Mouse (Mus musculus) embryonic stem cell, embryonic (primary cell): ENCODE data around the gene B4galnt2.

Experiments used
- CTCF ChIA-PET, 4 experiments: fragments of 300-600 bp in 2 of 4; fragments of 350-600 bp in 2 of 4; sonication (Branson Sonifier 250); formaldehyde crosslinking; loops; one replicate each; lab custom pipeline; 2022; ENCODE audit warnings: inconsistent platforms in 2 of 4; lab: Charles Lee
- POLR2A ChIA-PET, 4 experiments: fragments of 300-600 bp in 2 of 4; fragments of 350-600 bp in 2 of 4; sonication (Branson Sonifier 250); formaldehyde crosslinking; loops; one replicate each; lab custom pipeline; 2022; ENCODE audit warnings: antibody characterized with exemption in 4 of 4, inconsistent platforms in 1 of 4; lab: Charles Lee

Gene B4galnt2

GRCm38 (mm10) chr11:95859468-95859855 is 55.2 kb downstream of the B4galnt2 start:
- CTCF ChIA-PET = interaction anchor here in 2 of 4 experiments (0.6 to 0.9 kb wide), 2 partner anchors 32 to 1807 kb away, joined by 3 to 4 read pairs; no protein-coding TSS in a partner anchor
- POLR2A ChIA-PET = interaction anchor here in 2 of 4 experiments (0.7 to 3.1 kb wide), 11 partner anchors 8 to 216 kb away, joined by 3 to 16 read pairs (median 5); partner anchors contain the start of genes Abi3 (in 1 of the 2), Atp5g1 (in 1 of the 2) and B4galnt2 (in 1 of the 2)

- POLR2A ChIA-PET = interaction anchor here in 2 of 4 experiments (0.6 to 3.1 kb wide), 15 partner anchors 9 to 217 kb away, joined by 3 to 16 read pairs (median 4); partner anchors contain the start of genes Abi3 (in 1 of the 2), Atp5g1 (in 1 of the 2), B4galnt2 (in 1 of the 2) and Snf8 (in 1 of the 2)
- CTCF ChIA-PET = interaction anchor here in 2 of 4 experiments (0.6 to 0.9 kb wide), 2 partner anchors 31 to 1807 kb away, joined by 3 to 4 read pairs; no protein-coding TSS in a partner anchor
Observed at GRCm38 (mm10) chr11:95858528-95859467, 55.9 kb downstream of the B4galnt2 start.

GRCm38 (mm10) chr11:95857716-95858527 is 56.8 kb downstream of the B4galnt2 start:
- ChIA-PET CTCF (interaction anchor here in 3 of 4 experiments (0.6 to 0.8 kb wide), 4 partner anchors 336 to 856 kb away, joined by 3 to 11 read pairs (median 4); no protein-coding TSS in a partner anchor), POLR2A (interaction anchor here in 3 of 4 experiments (0.6 to 3.1 kb wide), 19 partner anchors 8 to 257 kb away, joined by 3 to 16 read pairs (median 4); partner anchors contain the start of genes Abi3 (in 1 of the 3), Atp5g1 (in 1 of the 3), Phb (in 1 of the 3) and Snf8 (in 1 of the 3))

GRCm38 (mm10) chr11:95857306-95857705 is 57.4 kb downstream of the B4galnt2 start:
- ChIA-PET CTCF (interaction anchor here in 3 of 4 experiments (0.6 to 0.8 kb wide), 5 partner anchors 335 to 857 kb away, joined by 3 to 11 read pairs (median 4); no protein-coding TSS in a partner anchor), POLR2A (interaction anchor here in 3 of 4 experiments (0.6 to 3.1 kb wide), 17 partner anchors 9 to 257 kb away, joined by 3 to 16 read pairs (median 4); partner anchors contain the start of genes Atp5g1 (in 1 of the 3) and Phb (in 1 of the 3))

DNA sequence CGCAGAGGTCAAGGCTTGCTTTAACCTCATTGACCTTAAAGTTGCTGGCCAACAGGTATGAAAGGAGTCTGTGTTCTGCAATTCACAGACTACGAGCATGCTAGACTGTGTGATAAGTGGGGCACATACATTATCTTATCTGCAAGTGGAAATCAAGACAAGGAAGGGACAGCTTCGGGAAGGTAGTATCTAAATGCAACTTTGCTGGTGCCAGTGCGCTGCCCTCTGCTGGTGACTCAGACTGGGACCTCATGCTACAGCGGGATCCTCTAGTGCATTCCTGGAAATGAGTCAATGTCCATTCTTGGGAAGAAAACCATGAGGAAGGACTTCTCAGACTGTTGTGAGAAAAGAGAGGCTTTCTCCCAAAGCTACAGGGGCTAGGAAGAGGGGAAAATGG is 61.0 kb downstream of the B4galnt2 start:
- POLR2A ChIA-PET = interaction anchor here in 2 of 4 experiments (0.8 to 2.5 kb wide), 10 partner anchors 10 to 732 kb away, joined by 3 to 7 read pairs (median 4); partner anchors contain the start of gene Abi3 (in 2 of the 2)
- CTCF ChIA-PET = interaction anchor here (0.6 to 1.9 kb wide), 10 partner anchors 11 to 49 kb away, joined by 3 to 7 read pairs (median 3); no protein-coding TSS in a partner anchor

GRCm38 (mm10) chr11:95850898-95851297 is 63.8 kb downstream of the B4galnt2 start:
- ChIA-PET POLR2A (interaction anchor here in 3 of 4 experiments (0.6 to 1.5 kb wide), 4 partner anchors 12 to 228 kb away, joined by 3 to 4 read pairs (median 3); no protein-coding TSS in a partner anchor), CTCF (no interaction called here)

DNA sequence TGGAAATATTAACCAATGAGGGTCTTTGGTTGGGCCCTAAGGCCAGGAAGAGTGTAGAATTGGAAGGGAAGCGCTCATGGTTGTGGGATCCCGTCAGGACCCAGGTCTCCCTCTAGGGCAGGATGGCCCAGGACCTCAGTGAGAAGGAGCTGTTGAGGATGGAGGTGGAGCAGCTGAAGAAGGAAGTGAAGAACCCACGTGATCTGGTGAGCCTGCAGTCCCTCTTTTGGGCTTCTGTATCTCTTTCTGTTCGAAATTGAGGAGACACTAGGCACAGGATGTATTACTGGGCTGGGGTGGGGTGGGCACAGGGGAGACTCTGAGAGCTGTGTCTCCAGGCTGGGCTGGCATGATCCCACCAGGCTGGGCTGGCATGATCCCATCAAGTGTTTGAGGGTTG is 69.8 kb downstream of the B4galnt2 start:
- ChIA-PET POLR2A (interaction anchor here in 2 of 4 experiments (0.7 to 2.4 kb wide), 8 partner anchors 10 to 275 kb away, joined by 3 to 11 read pairs (median 4); no protein-coding TSS in a partner anchor), CTCF (interaction anchor here in 2 of 4 experiments (0.5 to 1.4 kb wide), 4 partner anchors 17 to 468 kb away, joined by 3 to 4 read pairs (median 4); no protein-coding TSS in a partner anchor)

DNA sequence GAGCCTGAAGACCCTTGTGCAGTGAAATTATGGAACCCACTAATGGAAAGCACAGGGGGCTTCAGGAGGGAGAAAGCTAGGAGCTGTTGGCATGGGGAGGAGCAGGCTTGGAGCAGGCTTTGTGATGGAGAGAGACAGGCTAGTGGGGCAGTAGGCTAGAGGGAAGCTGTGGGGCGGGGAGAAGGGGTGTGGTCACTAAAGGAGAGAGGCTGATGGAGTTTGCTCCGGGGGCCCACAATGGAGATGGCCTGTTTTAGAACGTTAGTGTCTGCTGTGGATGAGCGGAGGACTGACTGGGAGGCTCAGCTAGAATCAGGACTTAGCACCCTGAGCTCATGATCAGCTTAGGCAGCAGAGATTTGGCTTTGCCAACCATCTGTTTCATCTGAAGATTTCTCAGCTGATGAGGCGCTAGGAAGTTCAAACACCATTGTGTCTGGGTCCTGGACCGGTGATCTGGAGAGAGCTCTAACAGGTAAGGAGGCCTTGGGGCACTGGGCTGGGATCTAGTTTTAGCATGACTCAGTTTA is 71.2 kb downstream of the B4galnt2 start:
- POLR2A ChIA-PET = interaction anchor here in 3 of 4 experiments (0.7 to 2.5 kb wide), 12 partner anchors 9 to 118 kb away, joined by 3 to 11 read pairs (median 4); partner anchors contain the start of gene Phospho1 (in 1 of the 3)
- CTCF ChIA-PET = interaction anchor here in 3 of 4 experiments (0.5 to 1.1 kb wide), 7 partner anchors 9 to 73 kb away, joined by 3 to 5 read pairs (median 3); no protein-coding TSS in a partner anchor

DNA sequence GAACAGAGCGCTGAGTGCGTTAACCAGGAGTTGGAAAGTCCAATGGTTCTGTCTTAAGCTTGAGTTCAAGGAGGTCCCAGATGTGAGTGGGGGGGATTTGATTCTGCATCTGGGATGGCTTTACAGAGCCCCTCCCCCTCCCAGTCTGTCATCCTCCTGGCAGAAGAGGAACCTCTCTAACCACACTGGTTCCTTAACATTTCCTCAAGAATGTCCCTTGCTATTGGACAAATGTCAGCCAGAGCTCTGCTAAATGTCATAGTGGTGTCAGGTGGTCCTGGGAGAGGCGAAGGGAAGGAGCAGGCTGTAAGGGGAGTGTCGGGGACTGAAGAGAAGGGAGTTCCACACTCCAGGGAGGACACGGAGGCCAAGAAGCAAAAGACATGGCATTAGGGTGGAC is 71.7 kb downstream of the B4galnt2 start:
- POLR2A ChIA-PET = interaction anchor here (0.6 to 2.5 kb wide), 21 partner anchors 8 to 192 kb away, joined by 3 to 11 read pairs (median 4); partner anchors contain the start of genes Phospho1 (in 2 of the 4) and Snf8 (in 1 of the 4)
- CTCF ChIA-PET = interaction anchor here in 3 of 4 experiments (0.6 to 1.1 kb wide), 9 partner anchors 9 to 322 kb away, joined by 3 to 5 read pairs (median 3); no protein-coding TSS in a partner anchor

GRCm38 (mm10) chr11:95842074-95842681 is 72.5 kb downstream of the B4galnt2 start, which contains the start of gene Abi3:
Gene Abi3 (minus strand): TSS chr11:95842476.
- ChIA-PET CTCF (interaction anchor here (0.6 to 1.2 kb wide), 8 partner anchors 10 to 345 kb away, joined by 3 to 9 read pairs (median 4); no protein-coding TSS in a partner anchor), POLR2A (interaction anchor here (0.6 to 2.5 kb wide), 23 partner anchors 9 to 713 kb away, joined by 3 to 10 read pairs (median 4); partner anchors contain the start of genes Phospho1 (in 2 of the 4) and Snf8 (in 2 of the 4))

DNA sequence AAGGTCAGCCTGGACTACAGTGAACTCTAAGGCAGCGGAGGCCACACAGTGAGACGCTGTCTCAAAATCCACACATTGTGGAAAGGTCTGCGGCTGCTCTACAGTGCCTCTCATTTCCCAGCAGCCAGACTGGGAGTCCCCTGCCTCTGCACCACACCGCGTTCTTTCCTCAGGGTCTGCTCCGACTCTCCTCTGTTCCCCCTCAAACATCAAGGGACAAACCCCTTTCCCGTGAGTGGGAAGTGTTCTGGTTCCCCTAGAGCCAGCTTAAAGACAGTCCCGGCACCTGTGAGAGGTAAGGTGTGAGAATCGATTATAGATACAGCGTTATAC is 73.2 kb downstream of the B4galnt2 start:
- ChIA-PET CTCF (interaction anchor here in 2 of 4 experiments (0.7 to 1.4 kb wide), 3 partner anchors 10 to 17 kb away, joined by 3 to 4 read pairs (median 3); no protein-coding TSS in a partner anchor), POLR2A (interaction anchor here (0.6 to 2.5 kb wide), 13 partner anchors 8 to 193 kb away, joined by 3 to 10 read pairs (median 6); partner anchors contain the start of genes Phospho1 (in 2 of the 4) and Snf8 (in 2 of the 4))

GRCm38 (mm10) chr11:95840694-95841497 is 73.8 kb downstream of the B4galnt2 start:
- CTCF ChIA-PET = interaction anchor here in 2 of 4 experiments (0.7 to 1.4 kb wide), 3 partner anchors 9 to 16 kb away, joined by 3 to 4 read pairs (median 3); no protein-coding TSS in a partner anchor
- POLR2A ChIA-PET = interaction anchor here in 3 of 4 experiments (0.9 to 2.1 kb wide), 5 partner anchors 17 to 194 kb away, joined by 3 to 10 read pairs (median 4); partner anchors contain the start of genes Snf8 (in 2 of the 3) and Phospho1 (in 1 of the 3)

GRCm38 (mm10) chr11:95838999-95839868 is 75.5 kb downstream of the B4galnt2 start:
- ChIA-PET CTCF (interaction anchor here in 1 of 4 experiments (1.5 kb wide), 1 partner anchor 12 kb away, joined by 5 read pairs; no protein-coding TSS in a partner anchor), POLR2A (interaction anchor here in 1 of 4 experiments (0.7 to 1.7 kb wide), 7 partner anchors 10 to 248 kb away, joined by 3 to 5 read pairs (median 4); no protein-coding TSS in a partner anchor)
